Mouse (Mus musculus): ENCODE measurements around the gene Parpbp.

DNA sequence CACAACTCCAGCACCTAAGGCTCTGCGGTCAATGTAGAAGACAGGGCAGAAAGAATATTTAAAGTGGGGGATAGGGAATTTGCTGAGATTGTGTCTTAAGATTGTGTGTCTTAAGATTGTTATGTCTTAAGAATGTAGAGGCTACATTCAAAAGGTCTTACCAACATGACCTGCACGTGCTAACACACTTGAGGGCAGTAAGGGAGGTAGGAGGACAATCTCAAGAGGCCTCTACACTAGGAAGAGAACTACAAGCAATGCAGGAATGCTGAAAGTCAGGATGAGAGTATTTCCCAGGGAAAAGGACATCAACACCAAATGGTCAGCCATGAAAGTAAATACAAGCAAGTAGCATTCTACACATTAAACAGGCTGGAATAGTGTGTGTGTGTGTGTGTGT lies 40.6 kb downstream of the Parpbp start:
- TF ChIP-seq CTCF (IDR thresholded peaks at IDR 0.05) (no peak), EP300 (IDR thresholded peaks at IDR 0.05) (peak; percentile 75)
